Mouse (Mus musculus) liver, embryonic 11.5 days (tissue): ENCODE results near the gene Impdh2. TPM values are rescaled to one million over a fixed set of nuclear protein-coding genes. Genes with fewer than 3 reads are reported as not detected.

ENCODE experiments used
- ATAC-seq: fragments of 200-750 bp; cut with Nextera tagmentation; replicated peaks from 2 replicates; pipeline ENCODE4 v1.8.0; 2017; ENCODE audit warnings: moderate number of reproducible peaks, mild to moderate bottlenecking, moderate TSS enrichment, moderate library complexity; ENCODE audit not compliant: low FRiP score
- DNase-seq: peaks from one replicate; pipeline ENCODE4 v3.0.0-alpha.2; 2017; ENCODE audit warnings: low spot score
- H3K27ac ChIP-seq: fragments of 300-500 bp; sonication (generic); 2 replicates; pipeline ENCODE4 v1.5.1; 2014; ENCODE audit warnings: mild to moderate bottlenecking, low read depth, low read length, control low read depth
- H3K27me3 ChIP-seq: fragments of 300-500 bp; sonication (generic); replicated peaks from 2 replicates; pipeline ENCODE4 v1.6.1; 2014; ENCODE audit warnings: low read length, mixed read lengths; ENCODE audit not compliant: control insufficient read depth, insufficient read depth
- H3K36me3 ChIP-seq: fragments of 300-500 bp; sonication (generic); 2 replicates; pipeline ENCODE4 v1.6.1; 2014; ENCODE audit warnings: mild to moderate bottlenecking, low read length, moderate library complexity, mixed read lengths; ENCODE audit not compliant: control insufficient read depth, insufficient read depth
- H3K4me1 ChIP-seq: fragments of 300-500 bp; sonication (generic); replicated peaks from 2 replicates; pipeline ENCODE4 v1.6.1; 2014; ENCODE audit warnings: low read length, mixed read lengths; ENCODE audit not compliant: control insufficient read depth, insufficient read depth
- H3K4me2 ChIP-seq: fragments of 300-500 bp; sonication (generic); 2 replicates; pipeline ENCODE4 v1.6.1; 2014; ENCODE audit warnings: mild to moderate bottlenecking, control low read depth, moderate library complexity
- H3K4me3 ChIP-seq: fragments of 300-500 bp; sonication (generic); 2 replicates; pipeline ENCODE4 v1.5.1; 2014; ENCODE audit warnings: low read depth, low read length, control low read depth
- H3K9ac ChIP-seq: fragments of 300-500 bp; sonication (generic); 2 replicates; pipeline ENCODE4 v1.6.1; 2014; ENCODE audit warnings: low read depth, low read length, control low read depth
- H3K9me3 ChIP-seq: fragments of 300-500 bp; sonication (generic); 2 replicates; pipeline ENCODE4 v1.6.1; 2016; ENCODE audit warnings: low read length, inconsistent platforms, mixed read lengths; ENCODE audit not compliant: control insufficient read depth
- WGBS: fragments of 180-500 bp; shearing (Covaris S2); extraction: QIAGEN DNeasy Blood & Tissue Kit; methylation state at CpG from one replicate; pipeline ENCODE4 v1.1.7; 2014; 5-methylcytosine and 5-hydroxymethylcytosine counted together
- polyA plus RNA-seq: library from polyadenylated mRNA; unstranded; fragments of >200 nt; fragmentation: Nextera tagmentation; extraction: Ambion mirVana; gene quantifications from 2 replicates; pipeline ENCODE4 v1.2.1, GENCODE M21; 2014

Impdh2 gene
- polyA plus RNA-seq, 1 experiment from 2014 or later = 285 TPM

DNA sequence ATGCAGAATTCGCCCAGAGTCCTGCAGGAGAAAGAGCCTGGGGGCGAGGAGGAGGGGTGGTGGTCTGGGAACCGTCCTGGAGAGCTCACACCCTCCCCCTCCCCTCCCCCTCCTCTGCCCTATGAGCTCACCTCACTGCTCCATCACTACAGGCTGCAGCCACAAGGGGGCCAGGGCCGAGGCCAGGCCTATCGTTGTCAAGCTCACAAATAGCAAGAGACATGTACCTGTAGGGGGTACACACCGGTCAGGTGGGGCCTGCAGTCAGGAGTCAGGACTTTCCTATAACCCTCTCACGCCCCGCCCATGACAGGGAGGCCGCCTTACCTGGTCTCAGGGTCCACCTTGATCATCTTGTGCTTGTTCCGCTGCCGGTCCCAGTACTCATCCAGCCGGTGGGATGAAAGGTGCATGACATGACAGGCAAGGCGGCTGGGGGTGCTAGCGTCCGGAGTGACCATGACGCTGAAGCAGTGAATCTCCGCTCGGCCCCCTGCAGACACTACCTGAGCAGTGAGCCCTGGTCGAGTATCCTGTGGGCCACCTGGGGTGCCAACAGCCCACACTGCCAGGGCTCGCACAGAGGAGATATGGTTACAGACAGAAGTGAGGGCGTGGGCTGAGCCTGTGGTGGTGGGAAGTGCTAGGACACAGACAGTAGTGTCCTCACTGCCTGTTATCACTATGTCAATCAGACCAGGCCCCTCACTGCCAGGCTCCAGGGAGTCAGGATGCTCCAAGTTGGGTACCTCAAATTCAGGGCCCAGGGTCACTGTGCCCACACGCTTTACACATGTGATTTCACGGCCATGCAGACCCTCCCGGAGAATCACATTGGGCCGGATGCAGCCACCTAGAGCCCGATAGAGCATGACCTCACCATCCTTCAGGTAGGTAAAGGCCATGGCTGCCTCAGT lies 13.9 kb downstream of the Impdh2 start:
- Histone ChIP-seq H3K4me3 (no peak overlapping the region), H3K27ac (no peak overlapping the region), H3K27me3 (no peaks in the 10 kb centered on the region), H3K9ac (no peak overlapping the region), H3K36me3 (peaks cover 34% of the 10 kb centered on the region), H3K9me3 (no peaks in the 10 kb centered on the region), H3K4me1 (peaks cover 28% of the 10 kb centered on the region), H3K4me2 (no peak overlapping the region)
- 61% methylated on average over 26 of the region's 26 CpGs for WGBS
- ATAC-seq (no peak), DNase-seq (peak; percentile 66)

GRCm38 (mm10) chr9:108574921-108575320 lies 14.8 kb downstream of the Impdh2 start:
- ATAC-seq (no peak), DNase-seq (no peak)
- H3K9me3 ChIP-seq = no peaks in the 10 kb centered on the region
- H3K9ac ChIP-seq = no peak overlapping the region
- no peaks in the 10 kb centered on the region for H3K27me3 ChIP-seq
- no peak overlapping the region for H3K4me3 ChIP-seq
- H3K4me2 ChIP-seq = no peak overlapping the region
- WGBS = 83% methylated on average over 12 of the region's 12 CpGs
- no peak overlapping the region for H3K27ac ChIP-seq
- peaks cover 34% of the 10 kb centered on the region for H3K36me3 ChIP-seq
- peaks cover 30% of the 10 kb centered on the region for H3K4me1 ChIP-seq

DNA sequence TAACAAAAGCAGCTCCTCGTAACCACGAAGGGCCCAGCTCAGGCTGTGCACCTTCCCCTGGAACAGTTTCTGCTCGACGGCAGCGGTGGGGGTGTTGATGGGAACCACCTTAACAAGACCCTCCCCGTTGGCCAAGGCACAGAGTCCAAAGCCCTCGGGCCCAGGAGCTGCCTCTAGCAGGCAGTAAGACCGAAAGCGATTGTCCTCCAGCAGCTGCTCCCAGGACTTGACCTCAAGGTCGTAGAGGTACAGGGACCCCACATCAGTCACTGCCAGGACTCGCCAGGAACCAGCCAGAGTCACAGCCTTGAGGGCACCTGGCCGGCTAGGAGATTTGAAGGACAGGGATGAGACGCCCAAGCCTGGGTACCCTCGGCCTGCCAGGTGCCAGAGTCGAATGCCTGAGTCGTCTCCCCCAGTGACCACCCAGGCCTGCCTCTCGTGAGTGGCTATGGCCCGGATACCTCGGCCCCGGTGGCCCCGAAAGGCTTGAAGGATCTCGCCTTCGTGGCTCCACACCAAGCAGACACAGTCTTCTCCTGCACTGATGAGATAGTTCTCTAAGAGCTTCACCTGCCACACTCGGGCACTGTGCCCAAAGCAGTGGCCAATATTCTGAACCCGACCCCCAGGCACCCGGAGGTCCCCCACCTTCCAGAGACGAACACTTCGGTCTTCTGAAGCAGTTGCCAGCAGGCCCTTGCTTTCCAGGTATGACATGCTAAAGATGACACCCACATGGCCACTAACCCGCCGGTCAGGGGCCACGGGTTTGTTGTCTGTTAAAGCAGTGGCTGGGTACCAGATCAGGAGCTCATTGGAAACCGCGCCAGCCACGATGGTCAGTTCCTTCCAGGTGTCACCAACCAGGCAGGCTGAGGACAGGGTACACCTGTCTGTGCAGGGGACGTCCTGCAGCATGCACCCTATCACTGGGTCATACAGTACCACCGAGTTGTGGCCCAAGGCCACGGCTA lies 15.5 kb downstream of the Impdh2 start:
- WGBS = 87% methylated on average over 37 of the region's 37 CpGs
- no peak overlapping the region for H3K9ac ChIP-seq
- no peaks in the 10 kb centered on the region for H3K27me3 ChIP-seq
- no peak overlapping the region for H3K27ac ChIP-seq
- H3K4me3 ChIP-seq = no peak overlapping the region
- H3K4me2 ChIP-seq = no peak overlapping the region
- H3K36me3 ChIP-seq = peaks cover 34% of the 10 kb centered on the region
- no peaks in the 10 kb centered on the region for H3K9me3 ChIP-seq
- ATAC-seq (no peak), DNase-seq (no peak)
- peaks cover 23% of the 10 kb centered on the region for H3K4me1 ChIP-seq

DNA sequence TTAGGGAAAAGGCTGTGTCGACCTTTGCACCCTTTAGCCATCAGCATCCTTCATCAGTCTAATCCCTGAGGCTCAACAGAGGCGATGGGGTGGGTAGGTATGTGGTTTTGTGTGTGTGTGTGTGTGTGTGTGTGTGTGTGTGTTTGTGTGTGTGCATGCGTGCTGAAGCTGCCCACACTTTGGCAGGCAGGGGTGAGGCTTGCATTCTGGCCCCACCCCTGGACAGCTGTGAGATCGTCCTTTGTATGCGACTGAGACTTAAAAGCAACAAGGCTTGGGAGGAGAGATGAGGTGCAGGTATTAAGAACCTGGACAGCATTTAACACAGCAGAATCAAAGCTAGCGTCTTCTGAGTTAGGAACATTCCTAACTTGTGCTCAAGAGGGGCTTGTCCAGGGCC lies 16.9 kb downstream of the Impdh2 start:
- peaks cover 20% of the 10 kb centered on the region for H3K4me1 ChIP-seq
- H3K36me3 ChIP-seq = peaks cover 28% of the 10 kb centered on the region
- H3K4me3 ChIP-seq = 0 out of 2 replicates have a peak overlapping the region, but pooled peaks have one; percentile 6
- no peak overlapping the region for H3K27ac ChIP-seq
- ATAC-seq (no peak), DNase-seq (no peak)
- H3K27me3 ChIP-seq = no peaks in the 10 kb centered on the region
- H3K9ac ChIP-seq = no peak overlapping the region
- 62% methylated on average over 6 of the region's 6 CpGs for WGBS
- H3K9me3 ChIP-seq = no peaks in the 10 kb centered on the region
- H3K4me2 ChIP-seq = peak overlapping the region; percentile 90

DNA sequence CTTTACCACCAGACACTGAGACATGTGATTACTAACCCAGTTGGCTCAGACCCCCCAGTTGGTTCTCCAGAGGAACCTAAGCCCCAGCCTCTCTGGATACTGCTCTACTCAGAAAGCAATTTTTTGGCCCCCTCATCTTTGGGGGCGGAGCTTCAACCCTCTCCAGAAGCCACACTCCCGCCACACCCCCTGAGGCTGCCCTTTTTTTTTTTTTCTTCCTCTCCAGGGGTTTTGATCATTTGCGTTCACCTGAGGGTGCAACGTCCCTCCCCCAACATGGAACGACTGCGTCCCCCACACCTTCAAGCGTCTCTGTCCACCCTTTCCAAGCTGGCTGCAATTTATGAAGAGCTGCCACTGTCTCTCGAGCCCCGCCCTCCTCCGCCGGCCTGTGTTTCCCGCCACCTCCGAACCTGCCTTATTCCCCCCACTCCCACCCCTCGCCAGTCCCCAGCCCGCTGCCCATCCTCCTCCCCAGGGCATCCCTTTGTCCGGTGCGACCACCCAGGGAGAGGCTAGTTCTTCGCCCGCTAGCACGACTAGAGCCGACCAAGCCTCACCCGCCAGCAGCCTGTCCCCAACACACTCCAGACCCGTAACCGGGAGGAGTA lies 18.0 kb downstream of the Impdh2 start:
- DNase-seq (no peak), ATAC-seq (peak; percentile 27; the same call in 1 of the 2 replicates)
- Histone ChIP-seq H3K36me3 (peaks cover 19% of the 10 kb centered on the region), H3K4me2 (peak overlapping the region; percentile 90), H3K27me3 (no peaks in the 10 kb centered on the region), H3K4me1 (peaks cover 20% of the 10 kb centered on the region), H3K9me3 (no peaks in the 10 kb centered on the region), H3K4me3 (peak overlapping the region; percentile 78), H3K27ac (peak overlapping the region; percentile 82), H3K9ac (peak overlapping the region; percentile 76)
- WGBS = under 1% methylated on average over 24 of the region's 24 CpGs

DNA sequence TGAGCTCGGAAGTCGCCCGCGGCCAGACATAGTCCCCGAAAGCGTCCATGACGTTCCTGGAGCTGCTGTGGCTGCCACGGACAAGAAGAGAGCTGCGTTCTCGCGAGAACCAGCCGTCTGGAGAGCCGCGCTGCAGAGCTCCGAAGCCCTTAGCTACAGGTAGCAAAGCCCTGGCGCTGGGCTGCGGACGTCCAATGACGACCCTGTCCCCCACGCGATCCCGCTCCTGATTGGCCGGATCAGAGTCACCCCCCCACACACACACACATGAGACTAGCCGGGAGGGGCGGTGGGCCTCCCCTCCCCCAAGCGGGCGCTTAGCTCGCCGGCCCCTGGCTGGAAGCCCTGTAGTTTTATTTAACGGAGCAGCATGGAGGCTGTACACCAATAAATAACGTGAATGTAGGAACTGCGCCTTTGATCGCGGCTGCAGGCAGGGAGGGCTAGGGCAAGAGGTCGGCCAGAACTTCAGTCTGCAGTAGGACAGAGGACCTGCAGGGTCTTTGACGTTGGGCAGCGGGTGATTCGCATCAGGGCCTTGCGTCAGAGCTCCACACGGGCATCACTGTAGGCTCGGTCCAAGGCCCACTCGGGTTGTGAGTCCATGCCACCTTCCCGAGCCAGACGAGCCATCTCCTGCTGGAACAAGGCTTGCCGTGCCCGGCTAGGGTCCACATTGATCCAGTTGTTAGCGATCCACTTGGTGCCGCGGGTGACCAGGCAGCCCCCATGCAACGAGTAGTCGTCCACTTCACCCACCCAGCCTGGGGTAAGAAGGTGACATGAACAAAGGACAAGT lies 18.7 kb downstream of the Impdh2 start, which contains the start of gene Wdr6:
Gene Wdr6, minus strand, starts transcription at position 195 of the 799 bp plus-strand sequence.
- H3K4me1 ChIP-seq = peaks cover 17% of the 10 kb centered on the region
- no peaks in the 10 kb centered on the region for H3K27me3 ChIP-seq
- H3K9me3 ChIP-seq = no peaks in the 10 kb centered on the region
- DNase-seq (peak; percentile 92), ATAC-seq (peak; percentile 96)
- H3K4me2 ChIP-seq = peak within 1 kb of the TSS; percentile 90
- H3K4me3 ChIP-seq = peak within 1 kb of the TSS; percentile 78
- peak within 1 kb of the TSS; percentile 82 for H3K27ac ChIP-seq
- WGBS = 6% methylated on average over 51 of the region's 51 CpGs
- peaks cover 14% of the 10 kb centered on the region; the same call in 1 of the 2 replicates for H3K36me3 ChIP-seq
- peak within 1 kb of the TSS; percentile 76 for H3K9ac ChIP-seq

GRCm38 (mm10) chr9:108579344-108579690 lies 19.2 kb downstream of the Impdh2 start:
- ATAC-seq (no peak; the same call in 1 of the 2 replicates), DNase-seq (no peak)
- Histone ChIP-seq H3K36me3 (peaks cover 11% of the 10 kb centered on the region; the same call in 1 of the 2 replicates), H3K9ac (peak overlapping the region; percentile 76), H3K4me2 (peak overlapping the region; percentile 90), H3K4me3 (peak overlapping the region; percentile 78), H3K9me3 (no peaks in the 10 kb centered on the region), H3K27me3 (no peaks in the 10 kb centered on the region), H3K27ac (peak overlapping the region; percentile 49), H3K4me1 (peaks cover 17% of the 10 kb centered on the region)
- WGBS = 50% methylated on average over 5 of the region's 5 CpGs
